Mouse (Mus musculus) urinary bladder, postnatal 10 days (tissue): ENCODE data around the gene Rexo5.
A peak's percentile ranks its signal among the peaks of the same experiment; 100 is the strongest.

Source experiments
- DNase-seq: peaks from one replicate; pipeline ENCODE4 v3.0.0; 2022; ENCODE audit warnings: low spot score

The Rexo5 gene

GRCm38 (mm10) chr7:119793586-119794250, at the start of gene Rexo5, which contains the start of gene Eri2:
Gene Rexo5 (plus strand): TSS chr7:119794006.
Gene Eri2 (minus strand): TSS chr7:119794058.
- peak; percentile 32 for DNase-seq

GRCm38 (mm10) chr7:119744321-119744720, 49.5 kb upstream of the Rexo5 start:
- no peak for DNase-seq

- DNase-seq = no peak
Observed at GRCm38 (mm10) chr7:119745869-119746268, 47.9 kb upstream of the Rexo5 start.

- no peak for DNase-seq
Observed at GRCm38 (mm10) chr7:119748761-119749160, 45.0 kb upstream of the Rexo5 start.

GRCm38 (mm10) chr7:119749942-119750341, 43.9 kb upstream of the Rexo5 start:
- DNase-seq = no peak

- no peak for DNase-seq
Observed at GRCm38 (mm10) chr7:119753696-119754095, 40.1 kb upstream of the Rexo5 start.

GRCm38 (mm10) chr7:119760527-119760951, 33.3 kb upstream of the Rexo5 start, which contains the start of gene Acsm3:
Gene Acsm3 (plus strand): TSS chr7:119760923.
- no peak for DNase-seq

- no peak for DNase-seq
Observed at GRCm38 (mm10) chr7:119762166-119762697, 31.6 kb upstream of the Rexo5 start.

GRCm38 (mm10) chr7:119764377-119764776, 29.4 kb upstream of the Rexo5 start:
- no peak for DNase-seq

GRCm38 (mm10) chr7:119766996-119767395, 26.8 kb upstream of the Rexo5 start:
- DNase-seq = no peak

- no peak for DNase-seq
Observed at GRCm38 (mm10) chr7:119769895-119770294, 23.9 kb upstream of the Rexo5 start.

GRCm38 (mm10) chr7:119783453-119783852, 10.4 kb upstream of the Rexo5 start:
- DNase-seq = no peak

- DNase-seq = no peak
Observed at GRCm38 (mm10) chr7:119784908-119785307, 8.9 kb upstream of the Rexo5 start.

GRCm38 (mm10) chr7:119789024-119789423, 4.8 kb upstream of the Rexo5 start:
- DNase-seq = no peak

- DNase-seq = no peak
Observed at GRCm38 (mm10) chr7:119794251-119794638, 439 bp downstream of the Rexo5 start.

GRCm38 (mm10) chr7:119795311-119795710, 1.5 kb downstream of the Rexo5 start:
- no peak for DNase-seq

GRCm38 (mm10) chr7:119800488-119800887, 6.7 kb downstream of the Rexo5 start:
- no peak for DNase-seq

GRCm38 (mm10) chr7:119800991-119801390, 7.2 kb downstream of the Rexo5 start:
- no peak for DNase-seq

GRCm38 (mm10) chr7:119807396-119807795, 13.6 kb downstream of the Rexo5 start:
- DNase-seq = no peak

GRCm38 (mm10) chr7:119808723-119809122, 14.9 kb downstream of the Rexo5 start:
- DNase-seq = no peak

- DNase-seq = no peak
Observed at GRCm38 (mm10) chr7:119835371-119835770, 41.6 kb downstream of the Rexo5 start.

GRCm38 (mm10) chr7:119835996-119836777, 42.4 kb downstream of the Rexo5 start:
- no peak for DNase-seq

- no peak for DNase-seq
Observed at GRCm38 (mm10) chr7:119841820-119842449, 48.1 kb downstream of the Rexo5 start.
